Mouse (Mus musculus): ENCODE results near the gene Ttc9. TPM values are rescaled to one million over a fixed set of nuclear protein-coding genes. Genes with fewer than 3 reads are reported as not detected.

The Ttc9 gene
- under 1 TPM in 2 of 26 experiments, not detected in 24; 0.33 to 0.63 TPM for total RNA-seq (2018; cell fraction: chromatin; rRNA removed)
- under 1 TPM in 16 of 26 experiments, not detected in 10; 0.04 to 0.24 (median 0.13) TPM for total RNA-seq (2018; cell fraction: cytosol; rRNA removed)
- total RNA-seq (2018; cell fraction: nucleus; rRNA removed): not detected
- 0.20 TPM in 1 of 3 replicates, not detected in the others for polyA plus RNA-seq (2018)

- Histone ChIP-seq H3K27ac (no peak within 1 kb of the TSS), H3K79me2 (ENCODE audit: inconsistent target) (no peaks in the 10 kb centered on the region), H3K4me3 (ENCODE audit: inconsistent target) (no peak within 1 kb of the TSS), H3K36me3 (ENCODE audit: inconsistent target) (no peaks in the 10 kb centered on the region)
- 2% methylated on average over 82 of the region's 82 CpGs for WGBS (ENCODE audit: missing documents)
Measured at GRCm38 (mm10) chr12:81630915-81631660, at the start of gene Ttc9. Ttc9 (plus strand) TSS chr12:81631249.

- Histone ChIP-seq H3K27ac (peak within 1 kb of the TSS; percentile 57), H3K79me2 (ENCODE audit: inconsistent target) (peaks cover 41% of the 10 kb centered on the region), H3K36me3 (ENCODE audit: inconsistent target) (peaks cover 4% of the 10 kb centered on the region; the same call in 1 of the 2 replicates), H3K4me3 (ENCODE audit: inconsistent target) (peak within 1 kb of the TSS; percentile 89)
- 3% methylated on average over 36 of the region's 36 CpGs for WGBS (ENCODE audit: missing documents)
Measured at GRCm38 (mm10) chr12:81594902-81595671, 36.0 kb upstream of the Ttc9 start, which contains the start of gene Med6. Med6 (minus strand) TSS chr12:81595008.

DNA sequence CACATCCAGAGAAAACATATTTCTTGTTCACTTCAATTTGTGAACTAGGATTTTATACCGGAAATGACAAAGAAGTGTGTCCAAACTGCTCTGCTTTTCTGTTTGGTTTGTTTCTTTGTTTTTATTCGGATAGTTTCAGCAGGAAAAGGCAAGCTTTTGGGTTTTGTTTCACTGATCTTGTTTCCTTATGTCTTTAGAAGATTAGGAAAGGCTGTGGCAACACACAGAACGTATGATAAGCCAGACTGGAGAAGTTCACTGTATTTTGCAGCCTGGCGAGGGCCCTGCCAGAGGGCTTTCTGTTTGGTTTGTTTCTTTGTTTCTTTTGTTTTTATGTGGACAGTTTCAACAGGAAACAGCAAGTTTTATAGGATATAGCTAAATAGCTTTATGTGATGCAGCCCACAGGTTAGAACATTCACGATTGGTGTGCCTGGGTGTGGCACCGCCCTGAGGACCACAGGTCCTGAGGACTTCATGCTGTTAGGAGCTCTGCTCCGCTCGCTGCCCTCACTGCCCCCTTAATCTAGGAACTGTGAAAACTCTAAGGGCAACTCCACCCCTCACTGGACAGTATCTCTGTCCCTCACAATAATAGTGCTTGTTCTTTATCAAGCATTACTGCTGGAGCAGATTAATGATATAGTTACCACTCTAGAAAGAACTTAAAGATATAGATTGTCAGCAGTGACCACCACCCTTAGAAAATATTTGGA, 34.3 kb upstream of the Ttc9 start:
- Histone ChIP-seq H3K27ac (no peak overlapping the region), H3K4me3 (ENCODE audit: inconsistent target) (no peak overlapping the region), H3K79me2 (ENCODE audit: inconsistent target) (peaks cover 30% of the 10 kb centered on the region), H3K36me3 (ENCODE audit: inconsistent target) (no peaks in the 10 kb centered on the region)
- 90% methylated on average over 8 of the region's 8 CpGs for WGBS (ENCODE audit: missing documents)

DNA sequence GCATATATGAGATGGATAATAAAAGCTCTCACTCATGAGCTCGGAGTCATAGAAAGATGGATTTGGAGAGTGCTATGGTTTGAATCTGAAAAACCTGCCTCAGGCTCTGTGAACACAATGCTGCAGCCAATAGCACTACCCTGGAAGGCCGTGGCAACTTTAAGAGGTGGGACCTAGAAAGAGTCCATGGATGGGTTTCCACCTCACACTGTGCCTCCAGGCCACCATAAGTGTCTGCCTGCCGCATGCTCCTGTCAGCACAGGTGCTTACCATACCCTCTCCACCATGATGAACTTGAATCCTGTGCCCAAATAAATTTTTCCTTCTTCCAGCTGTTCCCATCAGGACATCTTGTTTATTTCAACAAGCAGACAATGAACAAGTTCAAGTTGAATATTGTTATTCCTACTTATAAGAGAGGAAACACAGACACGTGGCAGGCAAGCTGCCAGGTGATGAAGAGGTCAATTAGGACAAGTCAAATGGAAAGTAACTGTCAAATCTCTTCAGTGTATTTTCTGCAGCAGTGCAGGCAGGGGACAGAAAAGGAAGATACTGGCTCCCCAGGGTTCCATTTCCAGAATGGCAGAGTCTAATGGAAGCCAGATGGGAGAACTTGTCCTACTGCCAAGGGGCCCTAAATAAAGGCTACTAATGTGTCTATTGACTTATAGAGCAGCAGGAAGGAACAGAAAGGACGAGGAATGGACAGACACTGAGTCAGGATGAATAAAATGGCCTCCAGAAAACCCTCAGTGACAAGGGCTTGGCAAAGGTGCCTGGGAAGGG, 25.9 kb upstream of the Ttc9 start:
- H3K27ac ChIP-seq: no peak overlapping the region
- H3K4me3 ChIP-seq (ENCODE audit: inconsistent target): no peak overlapping the region
- no peaks in the 10 kb centered on the region for H3K36me3 ChIP-seq (ENCODE audit: inconsistent target)
- H3K79me2 ChIP-seq (ENCODE audit: inconsistent target): no peaks in the 10 kb centered on the region
- WGBS (ENCODE audit: missing documents): 68% methylated on average over 5 of the region's 5 CpGs

DNA sequence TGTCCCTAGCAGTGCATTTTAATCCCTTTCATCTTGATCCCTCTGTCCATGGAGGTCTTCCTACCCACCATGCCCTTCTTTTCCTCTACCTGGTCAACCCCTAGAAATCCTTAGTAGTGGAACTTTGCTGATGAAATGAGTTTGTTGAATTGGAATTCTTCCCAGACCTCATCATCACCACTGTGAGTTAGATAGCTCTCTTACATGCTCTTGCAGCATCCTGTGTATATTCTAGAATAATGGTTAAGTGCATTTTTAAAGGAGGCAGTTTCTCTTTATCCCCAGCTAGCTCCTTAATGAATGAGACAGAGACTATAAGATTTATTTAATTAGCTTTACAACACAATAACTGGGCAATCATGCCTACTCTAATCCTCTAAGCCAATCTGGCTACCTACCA, 21.6 kb upstream of the Ttc9 start:
- Histone ChIP-seq H3K27ac (no peak overlapping the region), H3K4me3 (ENCODE audit: inconsistent target) (no peak overlapping the region), H3K79me2 (ENCODE audit: inconsistent target) (no peaks in the 10 kb centered on the region), H3K36me3 (ENCODE audit: inconsistent target) (no peaks in the 10 kb centered on the region)

- no peak overlapping the region for H3K4me3 ChIP-seq (ENCODE audit: inconsistent target)
- WGBS (ENCODE audit: missing documents): 87% methylated on average over 6 of the region's 6 CpGs
- H3K36me3 ChIP-seq (ENCODE audit: inconsistent target): no peaks in the 10 kb centered on the region
- H3K27ac ChIP-seq: no peak overlapping the region
- H3K79me2 ChIP-seq (ENCODE audit: inconsistent target): no peaks in the 10 kb centered on the region
Measured at GRCm38 (mm10) chr12:81615807-81616206, 15.2 kb upstream of the Ttc9 start.

DNA sequence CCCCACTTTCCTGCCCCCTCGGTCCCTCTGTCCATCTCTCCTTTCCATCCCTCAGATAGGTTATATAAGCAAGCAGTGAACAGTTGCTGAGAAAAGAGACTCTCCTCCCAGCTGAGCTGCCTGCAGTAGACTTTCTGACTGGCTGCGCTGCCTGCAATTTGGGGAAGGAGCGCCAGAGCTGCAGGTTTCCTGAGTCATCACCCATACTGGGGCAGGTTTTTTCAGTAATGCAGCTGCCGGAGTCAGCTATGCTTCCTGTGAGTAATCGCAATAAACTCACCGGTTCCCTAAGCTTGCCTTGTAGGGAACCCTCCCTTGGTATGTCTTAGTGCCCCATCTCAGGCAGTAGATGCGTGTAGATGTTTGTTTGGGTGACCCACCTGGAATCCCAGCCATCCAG, 14.1 kb upstream of the Ttc9 start:
- H3K27ac ChIP-seq: no peak overlapping the region
- WGBS (ENCODE audit: missing documents): 14% methylated on average over 7 of the region's 7 CpGs
- H3K36me3 ChIP-seq (ENCODE audit: inconsistent target): no peaks in the 10 kb centered on the region
- no peak overlapping the region for H3K4me3 ChIP-seq (ENCODE audit: inconsistent target)
- no peaks in the 10 kb centered on the region for H3K79me2 ChIP-seq (ENCODE audit: inconsistent target)

- 15% methylated on average over 5 of the region's 5 CpGs for WGBS (ENCODE audit: missing documents)
- Histone ChIP-seq H3K4me3 (ENCODE audit: inconsistent target) (no peak overlapping the region), H3K79me2 (ENCODE audit: inconsistent target) (no peaks in the 10 kb centered on the region)
Measured at GRCm38 (mm10) chr12:81619302-81619701, 11.7 kb upstream of the Ttc9 start.

DNA sequence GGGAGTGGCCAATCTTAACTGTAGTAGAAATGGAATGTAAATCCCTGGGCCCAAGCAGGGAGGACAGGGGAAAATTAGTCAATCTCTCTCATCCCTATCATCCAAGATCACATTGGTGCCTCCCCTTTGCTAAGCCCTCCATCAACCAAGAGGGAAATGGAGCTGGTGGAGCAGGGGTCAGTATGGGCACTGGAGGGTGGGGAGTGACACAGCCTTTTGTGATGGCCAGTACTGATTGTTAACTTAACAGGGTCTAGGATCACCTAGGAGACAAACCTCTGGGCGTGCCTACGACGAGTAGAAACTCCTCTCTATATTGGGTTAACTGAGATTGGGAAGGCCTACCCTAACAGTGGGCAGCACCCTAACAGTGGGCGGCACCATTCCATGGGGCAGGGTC, 7.7 kb upstream of the Ttc9 start:
- Histone ChIP-seq H3K27ac (no peak overlapping the region), H3K36me3 (ENCODE audit: inconsistent target) (no peaks in the 10 kb centered on the region), H3K79me2 (ENCODE audit: inconsistent target) (no peaks in the 10 kb centered on the region), H3K4me3 (ENCODE audit: inconsistent target) (no peak overlapping the region)
- 81% methylated on average over 4 of the region's 4 CpGs for WGBS (ENCODE audit: missing documents)

More at GRCm38 (mm10) chr12:81619302-81619701, 11.7 kb upstream of the Ttc9 start:
- no peaks in the 10 kb centered on the region for H3K36me3 ChIP-seq (ENCODE audit: inconsistent target)
- no peak overlapping the region for H3K27ac ChIP-seq

DNA sequence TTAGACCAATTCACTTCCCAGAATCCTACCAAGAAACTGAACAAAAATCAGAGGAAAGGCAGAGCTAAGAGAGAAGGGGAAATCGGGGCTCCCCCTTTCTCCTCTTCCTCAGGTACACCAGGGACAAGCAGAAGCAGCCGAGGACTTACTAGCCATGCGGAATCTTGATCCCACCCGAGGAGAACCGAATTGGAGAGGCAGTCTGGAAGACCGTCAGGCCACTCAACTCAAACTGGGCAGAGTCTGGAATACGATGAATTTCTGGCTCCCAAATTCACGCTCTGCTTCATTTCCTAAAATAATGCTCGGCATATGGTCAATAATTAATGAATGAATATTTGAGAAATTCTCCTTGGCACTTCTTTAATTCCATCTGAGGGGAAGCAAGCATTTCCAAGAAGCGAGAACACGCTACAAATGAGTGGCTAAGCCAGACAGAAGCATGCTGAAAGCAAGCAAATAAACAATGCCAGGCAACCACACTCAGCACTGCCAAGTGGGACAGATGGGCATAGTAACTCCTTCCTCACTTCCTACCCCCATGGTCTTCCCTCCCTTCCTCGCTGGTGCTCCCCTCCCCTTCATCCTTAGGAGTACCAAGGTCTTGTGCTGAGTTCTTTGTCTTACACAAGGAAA, 4.7 kb upstream of the Ttc9 start:
- Histone ChIP-seq H3K4me3 (ENCODE audit: inconsistent target) (no peak overlapping the region), H3K79me2 (ENCODE audit: inconsistent target) (no peaks in the 10 kb centered on the region), H3K27ac (no peak overlapping the region), H3K36me3 (ENCODE audit: inconsistent target) (no peaks in the 10 kb centered on the region)
- 76% methylated on average over 12 of the region's 12 CpGs for WGBS (ENCODE audit: missing documents)

- WGBS (ENCODE audit: missing documents): 84% methylated on average over 6 of the region's 6 CpGs
- Histone ChIP-seq H3K36me3 (ENCODE audit: inconsistent target) (no peaks in the 10 kb centered on the region), H3K4me3 (ENCODE audit: inconsistent target) (no peak overlapping the region), H3K27ac (no peak overlapping the region), H3K79me2 (ENCODE audit: inconsistent target) (no peaks in the 10 kb centered on the region)
Measured at GRCm38 (mm10) chr12:81627426-81627825, 3.6 kb upstream of the Ttc9 start.

DNA sequence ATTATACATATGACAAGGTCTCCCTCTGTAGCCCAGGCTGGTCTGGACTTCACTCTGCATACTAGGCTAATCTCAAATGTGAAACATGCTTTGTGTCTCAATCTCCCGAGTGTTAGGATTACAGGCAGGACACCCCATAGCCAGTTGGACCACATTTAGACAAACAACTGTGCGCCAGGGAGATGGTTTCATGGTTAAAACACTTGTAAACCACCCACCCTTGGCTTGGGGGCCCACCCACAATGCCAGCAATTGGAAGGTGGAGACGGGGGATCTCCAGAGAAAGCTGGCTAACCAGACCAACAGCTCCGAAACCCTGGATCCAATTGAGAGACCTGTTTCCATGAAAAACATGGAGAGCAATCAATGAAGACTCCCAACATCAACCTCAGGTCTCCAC, 3.0 kb upstream of the Ttc9 start:
- no peak overlapping the region for H3K4me3 ChIP-seq (ENCODE audit: inconsistent target)
- no peaks in the 10 kb centered on the region for H3K79me2 ChIP-seq (ENCODE audit: inconsistent target)
- no peak overlapping the region for H3K27ac ChIP-seq
- 83% methylated on average over 4 of the region's 4 CpGs for WGBS (ENCODE audit: missing documents)
- no peaks in the 10 kb centered on the region for H3K36me3 ChIP-seq (ENCODE audit: inconsistent target)

DNA sequence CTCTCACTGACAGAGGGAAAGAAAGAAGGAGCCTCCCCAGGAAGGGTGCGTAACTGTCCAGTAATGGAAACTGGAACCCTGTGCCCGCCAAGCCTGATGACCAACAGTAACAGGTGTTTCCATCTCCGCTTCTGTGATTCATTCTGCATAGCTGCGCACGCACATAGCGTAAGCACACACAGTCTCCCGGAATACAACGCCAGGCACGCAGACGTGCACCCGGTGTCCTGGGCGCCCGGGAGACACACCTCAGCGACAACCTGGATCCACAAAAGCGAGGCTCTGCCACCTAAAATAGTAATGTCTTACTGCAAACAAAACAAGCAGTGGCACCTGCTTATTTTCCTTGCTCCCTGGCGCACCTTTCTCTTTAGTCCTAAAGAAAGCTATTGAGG, 532 bp upstream of the Ttc9 start:
- H3K36me3 ChIP-seq (ENCODE audit: inconsistent target): no peaks in the 10 kb centered on the region
- WGBS (ENCODE audit: missing documents): 13% methylated on average over 16 of the region's 16 CpGs
- no peak overlapping the region for H3K4me3 ChIP-seq (ENCODE audit: inconsistent target)
- no peaks in the 10 kb centered on the region for H3K79me2 ChIP-seq (ENCODE audit: inconsistent target)
- H3K27ac ChIP-seq: no peak overlapping the region

Measured in macrophage (primary cell).